Mouse (Mus musculus) frontal cortex, postnatal 25 days (tissue): ENCODE data around the gene Nsfl1c.
"Not testable (repeated sequence)": the region's sequence is repeated elsewhere in the genome, so short reads cannot be mapped to it uniquely, and the experiment has no call there.

ENCODE experiments used
- DNase-seq, 2 experiments: peaks; one replicate each; pipeline ENCODE4 v3.0.0; 2022; ENCODE audit warnings: low spot score in 2 of 2

Gene Nsfl1c

GRCm38 (mm10) chr2:151494035-151494803 lies at the start of gene Nsfl1c:
TSS of gene Nsfl1c (plus strand) at chr2:151494182.
- DNase-seq: peak; percentile 95

- not testable (repeated sequence) for DNase-seq
Observed at GRCm38 (mm10) chr2:151476053-151476452, 17.9 kb upstream of the Nsfl1c start, which contains the start of gene 4921509C19Rik. TSS of gene 4921509C19Rik (minus strand) at chr2:151476153.

GRCm38 (mm10) chr2:151486496-151486895 lies 7.5 kb upstream of the Nsfl1c start:
- no peak for DNase-seq

- DNase-seq: no peak
Observed at GRCm38 (mm10) chr2:151498358-151498757, 4.4 kb downstream of the Nsfl1c start.

GRCm38 (mm10) chr2:151500442-151501007 lies 6.5 kb downstream of the Nsfl1c start:
- DNase-seq: no peak

- DNase-seq: no peak
Observed at GRCm38 (mm10) chr2:151504226-151504625, 10.2 kb downstream of the Nsfl1c start.

GRCm38 (mm10) chr2:151512199-151512598 lies 18.2 kb downstream of the Nsfl1c start:
- peak; percentile 25 to 50 for DNase-seq

GRCm38 (mm10) chr2:151513525-151514285 lies 19.7 kb downstream of the Nsfl1c start:
- no peak for DNase-seq

- no peak for DNase-seq
Observed at GRCm38 (mm10) chr2:151519000-151519399, 25.0 kb downstream of the Nsfl1c start.

GRCm38 (mm10) chr2:151524324-151525041 lies 30.5 kb downstream of the Nsfl1c start:
- no peak for DNase-seq

- DNase-seq: no peak
Observed at GRCm38 (mm10) chr2:151525520-151525919, 31.5 kb downstream of the Nsfl1c start.

GRCm38 (mm10) chr2:151528066-151528465 lies 34.1 kb downstream of the Nsfl1c start:
- DNase-seq: no peak

- DNase-seq: no peak
Observed at GRCm38 (mm10) chr2:151529169-151529568, 35.2 kb downstream of the Nsfl1c start.

- DNase-seq: no peak
Observed at GRCm38 (mm10) chr2:151530378-151531230, 36.6 kb downstream of the Nsfl1c start.

- DNase-seq: no peak
Observed at GRCm38 (mm10) chr2:151533632-151534031, 39.6 kb downstream of the Nsfl1c start.

GRCm38 (mm10) chr2:151535961-151536617 lies 42.1 kb downstream of the Nsfl1c start:
- no peak for DNase-seq

- DNase-seq: peak in 1 of 2 experiments; percentile 52
Observed at GRCm38 (mm10) chr2:151536618-151536974, 42.6 kb downstream of the Nsfl1c start.

GRCm38 (mm10) chr2:151538646-151539045 lies 44.7 kb downstream of the Nsfl1c start:
- DNase-seq: no peak

GRCm38 (mm10) chr2:151542323-151543062 lies 48.5 kb downstream of the Nsfl1c start, which contains the start of gene Fkbp1a:
TSS of gene Fkbp1a (plus strand) at chr2:151542483.
- peak; percentile 87 to 94 for DNase-seq
